Mouse (Mus musculus) gastrocnemius, postnatal 36 days (tissue): ENCODE measurements around the gene Ampd3. TPM values are rescaled to one million over a fixed set of nuclear protein-coding genes. Genes with fewer than 3 reads are reported as not detected.
A peak's percentile ranks its signal among the peaks of the same experiment; 100 is the strongest.

Source experiments
- DNase-seq, 2 experiments: peaks; one replicate each; pipeline ENCODE4 v3.0.0; 2022
- intact Hi-C: fragments of 180-260 bp; cut with DNase I; formaldehyde crosslinking; loops from one replicate; pipeline ENCODE4 v1.15.1; 2025
- total RNA-seq, 2 experiments: library from RNA; stranded (reverse); gene quantifications; 2 replicates each; pipeline ENCODE4 v1.2.3; 2021

Gene Ampd3
- total RNA-seq, 2 experiments from 2014 or later: 6.0 to 9.8 TPM

DNA sequence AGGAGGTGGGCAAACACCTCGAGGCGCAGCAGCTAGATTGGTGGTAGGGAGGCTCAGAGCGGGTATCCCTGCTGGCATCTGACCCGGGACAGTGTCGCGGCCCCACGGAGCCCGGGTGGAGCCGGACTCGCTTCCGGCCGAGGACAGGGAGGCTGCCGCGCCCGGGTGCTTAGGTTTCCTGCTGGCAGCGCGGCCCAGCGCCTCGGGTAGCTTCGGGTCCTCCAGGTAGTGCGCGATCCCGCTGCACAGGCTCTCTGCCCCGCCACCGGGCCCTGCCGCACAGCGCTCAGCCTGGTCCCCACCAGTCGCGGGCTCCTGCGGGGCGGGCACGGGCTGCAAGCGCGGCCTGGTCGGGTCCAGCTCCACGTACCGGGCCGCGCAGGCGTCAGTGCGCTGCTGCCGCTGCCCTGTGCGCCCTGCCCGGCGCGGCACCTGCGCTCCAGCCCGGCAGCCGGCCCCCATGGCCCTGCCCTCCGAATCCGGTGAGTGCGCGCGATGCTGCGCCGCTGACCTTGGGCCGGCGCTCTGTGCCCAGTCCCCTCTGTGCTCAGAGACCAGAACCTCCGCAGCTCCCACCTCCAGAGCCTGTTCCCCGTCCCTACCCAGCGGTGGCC is 552 bp downstream of the Ampd3 start:
- intact Hi-C loops: no loop called here
- peak; percentile 37 to 54 for DNase-seq

DNA sequence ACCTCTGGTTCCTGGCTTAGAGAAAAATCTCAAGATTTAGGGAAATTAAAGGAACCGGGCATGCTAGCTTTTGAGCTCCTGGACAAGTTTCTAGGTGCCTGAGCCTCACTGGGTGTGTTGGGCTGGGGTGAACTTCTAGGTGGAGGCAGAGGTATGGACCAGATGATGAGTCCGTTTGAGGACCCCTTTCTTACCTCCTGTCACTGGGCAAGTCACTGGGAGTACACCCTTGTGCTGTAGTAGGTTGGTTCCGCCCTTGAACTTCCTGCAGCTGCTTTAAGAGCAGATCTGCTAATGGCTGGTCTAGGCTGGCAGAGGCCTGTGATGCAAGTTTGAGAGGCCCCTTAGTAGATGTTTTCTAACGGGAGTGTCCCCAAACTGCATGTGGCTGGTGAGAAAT is 1.1 kb downstream of the Ampd3 start:
- intact Hi-C loops: no loop called here
- DNase-seq: no peak

DNA sequence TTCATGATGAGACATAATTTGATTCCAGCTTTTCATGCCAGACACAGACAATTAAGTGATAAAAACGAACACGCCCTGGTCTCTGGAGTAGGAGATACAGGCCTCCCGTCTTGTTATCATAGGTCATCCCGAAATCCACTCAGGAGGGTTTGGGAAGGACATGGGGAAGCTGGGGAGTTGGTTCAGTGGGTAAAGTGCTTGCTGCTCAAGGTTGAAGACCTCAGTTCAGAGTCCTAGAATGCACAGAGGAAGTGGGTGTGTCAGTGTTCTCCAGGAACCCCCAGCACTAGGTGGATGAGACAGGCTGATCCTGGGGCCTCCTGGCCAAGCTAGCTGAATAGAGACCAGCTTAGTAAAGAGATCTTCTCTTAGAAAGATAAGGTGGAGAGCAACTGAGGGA is 2.9 kb downstream of the Ampd3 start:
- intact Hi-C loops: no loop called here
- no peak for DNase-seq

DNA sequence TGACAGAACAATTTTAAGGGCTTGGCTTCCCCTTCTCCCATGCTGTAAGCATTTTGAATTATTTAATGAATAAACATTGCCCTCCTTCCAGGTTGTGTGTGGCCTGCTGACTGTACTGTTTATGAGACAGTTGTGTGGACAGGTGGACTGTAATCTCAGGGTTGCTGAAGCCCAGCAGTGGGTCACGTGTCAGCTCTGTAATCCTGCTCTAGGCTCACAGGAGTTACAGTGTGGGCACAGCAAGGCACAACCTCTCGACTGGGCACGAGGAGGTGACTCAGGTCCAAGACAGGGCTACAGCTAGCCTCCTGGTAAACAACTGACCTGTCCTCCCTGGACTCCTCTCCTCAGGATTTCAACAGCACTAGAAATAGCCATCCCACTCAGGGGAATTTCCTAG is 4.3 kb downstream of the Ampd3 start:
- intact Hi-C loops: no loop called here
- no peak for DNase-seq

DNA sequence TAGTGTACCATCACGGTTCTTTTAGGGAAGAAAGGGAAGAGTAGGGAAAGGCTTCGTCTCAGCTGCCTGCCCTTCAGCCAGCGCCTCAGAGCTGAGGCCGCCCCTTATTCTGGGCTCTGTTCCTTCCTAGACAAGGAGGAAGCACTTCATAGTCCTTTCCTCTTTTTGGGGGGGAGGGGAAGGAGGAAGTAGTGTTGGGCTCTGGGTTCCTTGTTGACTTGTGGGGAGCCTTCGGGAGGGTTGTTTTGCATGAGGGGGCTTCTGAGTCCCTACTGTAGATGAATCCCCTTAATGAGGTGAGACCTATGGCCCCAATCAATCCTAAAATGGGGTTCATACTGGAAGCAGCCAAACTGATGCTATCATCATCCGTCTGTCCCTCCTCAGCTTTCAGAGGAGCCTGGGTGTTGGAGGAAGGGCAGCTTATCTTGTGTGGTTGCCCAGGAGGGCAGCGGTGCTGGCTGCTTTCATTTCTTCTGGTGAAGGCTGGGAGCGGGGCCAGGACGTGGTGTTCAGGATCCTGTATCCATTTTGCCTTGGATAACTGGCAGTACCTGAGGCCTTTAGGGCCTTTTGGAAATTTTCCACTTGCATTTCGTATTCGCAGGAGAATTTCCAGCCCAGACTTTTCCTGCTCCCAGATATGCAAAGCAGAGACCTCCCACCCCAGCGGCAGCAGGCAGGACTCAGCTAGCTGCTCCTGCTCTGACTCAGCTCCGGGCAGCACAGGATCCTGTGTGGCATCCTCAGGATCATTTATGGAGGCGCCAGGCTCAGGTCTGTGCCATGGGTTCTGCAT is 5.4 kb downstream of the Ampd3 start:
- intact Hi-C loops: no loop called here

DNA sequence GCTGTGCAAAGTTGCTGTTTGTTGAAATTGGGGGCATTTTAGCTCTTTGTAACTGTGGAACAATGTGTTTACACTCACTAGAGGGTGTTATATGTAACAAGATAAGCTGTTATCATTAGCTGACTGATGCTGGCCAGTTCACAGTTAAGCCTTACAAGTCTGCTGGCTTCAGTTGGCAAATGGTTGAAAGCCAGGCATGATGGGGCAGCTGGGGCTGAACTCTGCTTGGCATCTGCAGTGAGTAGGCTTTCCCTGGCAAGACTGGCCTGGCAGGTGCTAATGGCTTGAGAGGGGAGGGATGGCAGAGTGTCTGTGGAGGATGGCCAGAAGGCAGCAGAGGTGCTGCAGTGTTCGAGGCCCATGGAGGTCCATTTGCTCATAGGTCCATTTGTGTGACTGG is 6.1 kb downstream of the Ampd3 start:
- intact Hi-C loops: no loop called here
- peak in 1 of 2 experiments; percentile 62 for DNase-seq

More for the DNA sequence above, 5.4 kb downstream of the Ampd3 start:
- DNase-seq: peak; percentile 57 to 65

DNA sequence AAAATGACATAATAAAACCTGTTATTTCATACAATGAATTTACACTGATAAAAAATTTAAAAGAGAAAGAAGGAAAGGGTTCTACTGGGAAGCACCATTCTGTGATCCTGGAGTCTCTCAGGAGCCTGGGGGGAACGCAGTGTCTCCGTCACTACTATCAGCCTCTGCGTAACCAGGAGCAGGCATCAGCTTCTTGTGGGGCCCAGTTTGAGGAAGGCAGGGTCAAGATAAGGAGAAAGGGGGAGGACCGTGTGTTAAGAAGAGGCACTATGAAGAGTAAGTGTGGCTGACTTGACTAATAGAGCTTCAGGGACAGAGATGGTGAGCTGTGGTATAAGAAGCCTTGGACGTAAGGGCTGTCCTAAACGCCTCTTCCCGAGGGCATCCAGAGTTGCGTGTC is 6.7 kb downstream of the Ampd3 start:
- intact Hi-C loops: no loop called here
- DNase-seq: no peak

DNA sequence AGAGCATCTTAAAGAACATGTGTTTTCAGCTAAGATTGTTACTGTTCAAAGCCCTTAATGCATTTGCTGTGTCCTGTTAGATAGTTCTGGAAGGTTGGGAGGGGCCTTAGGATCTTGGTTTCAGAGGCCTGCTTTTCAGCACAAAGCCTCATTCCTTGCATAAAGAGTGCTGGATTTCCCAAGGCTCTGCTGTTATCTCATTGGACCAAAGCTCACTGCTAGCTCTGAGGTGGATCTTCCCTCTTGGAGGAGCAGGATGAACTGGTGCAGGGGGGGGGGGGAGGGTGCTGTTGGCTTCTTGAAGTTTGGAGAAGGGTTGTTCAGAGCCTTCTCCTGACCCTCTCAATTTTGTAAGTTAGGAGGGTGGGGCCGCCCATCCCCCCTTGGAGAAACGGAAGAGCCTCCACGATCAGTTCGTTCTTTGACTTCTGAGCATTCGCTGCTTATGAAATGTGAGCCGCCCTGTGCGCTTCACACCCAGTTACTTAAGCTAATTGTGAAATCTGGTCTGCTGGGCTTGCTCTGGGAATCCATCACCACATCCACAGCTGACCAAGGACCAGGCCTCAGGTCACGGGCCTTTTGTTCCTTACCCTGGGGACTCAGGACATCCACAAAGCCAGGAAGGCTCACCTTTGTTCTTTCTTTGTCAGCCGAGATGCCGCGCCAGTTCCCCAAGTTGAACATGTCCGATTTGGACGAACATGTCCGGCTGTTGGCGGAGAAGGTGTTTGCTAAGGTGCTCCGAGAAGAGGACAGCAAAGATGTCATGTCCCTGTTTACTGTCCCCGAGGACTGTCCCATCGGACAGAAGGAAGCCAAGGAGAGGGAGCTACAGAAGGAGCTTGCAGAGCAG is 9.4 kb downstream of the Ampd3 start:
- DNase-seq: no peak
- intact Hi-C loops: no loop called here

DNA sequence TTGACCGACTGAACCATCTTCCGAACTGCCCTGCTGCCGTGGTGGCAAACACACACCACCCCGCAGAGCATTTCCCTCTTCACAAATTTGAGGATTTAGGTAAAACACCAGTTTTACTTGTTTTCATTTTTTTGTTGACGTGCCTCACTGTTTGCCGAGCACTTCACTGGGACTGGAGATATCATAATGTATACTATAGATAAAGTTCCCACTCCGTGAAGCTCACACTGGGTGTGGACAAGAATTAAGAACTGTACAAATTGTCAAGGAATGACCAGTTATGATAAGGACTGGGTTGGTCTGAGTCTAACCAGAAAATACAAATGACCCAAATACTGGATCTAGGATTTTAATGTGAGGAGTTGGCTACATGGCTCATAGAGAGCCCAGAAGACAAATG is 10.9 kb downstream of the Ampd3 start:
- intact Hi-C loops: no loop called here

DNA sequence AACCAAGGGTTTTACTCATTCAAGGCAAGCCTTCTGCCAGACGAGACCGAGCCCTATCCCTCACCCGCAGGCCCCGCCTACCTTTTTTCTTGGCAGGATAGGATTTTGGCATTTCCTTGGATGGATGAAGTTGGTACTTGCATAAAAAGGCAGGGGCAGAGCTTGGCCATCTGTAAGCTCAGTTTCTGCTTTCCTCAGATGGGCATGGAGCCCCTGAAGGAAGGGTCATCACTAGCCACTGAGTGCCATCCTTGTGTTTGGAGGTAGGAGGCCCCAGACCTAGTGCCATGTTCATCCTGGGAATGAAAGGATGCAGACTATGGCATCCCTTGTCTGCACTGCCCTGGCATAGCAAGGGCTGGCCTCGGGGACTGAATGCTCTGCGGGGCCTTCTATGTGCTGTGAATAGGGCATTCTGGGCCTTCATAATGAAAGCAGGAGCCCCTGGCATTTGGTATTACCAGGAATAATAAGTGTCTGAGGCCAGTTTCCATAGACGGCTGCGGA is 11.7 kb downstream of the Ampd3 start:
- no peak for DNase-seq
- intact Hi-C loops: no loop called here

More for the DNA sequence above, 10.9 kb downstream of the Ampd3 start:
- no peak for DNase-seq

DNA sequence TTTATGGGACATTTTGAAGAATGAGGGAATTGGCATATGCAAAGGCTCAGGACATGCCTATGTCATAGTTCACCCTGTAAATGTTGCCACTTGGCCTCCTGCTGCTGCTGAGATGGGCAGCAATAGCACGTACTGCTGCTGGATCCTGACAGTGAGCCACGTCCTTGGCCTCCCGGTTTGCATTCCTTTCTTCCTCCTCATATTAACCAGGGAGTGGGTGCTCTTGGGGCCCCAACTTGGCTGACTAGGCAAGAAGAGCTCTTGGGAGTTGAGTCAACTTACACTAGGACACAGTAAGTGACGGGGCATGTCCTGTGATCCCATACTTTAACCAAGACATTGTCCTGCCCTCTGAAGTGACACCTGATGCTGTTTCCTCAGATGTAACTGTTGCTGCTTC is 12.5 kb downstream of the Ampd3 start:
- intact Hi-C loops: no loop called here
- no peak for DNase-seq

DNA sequence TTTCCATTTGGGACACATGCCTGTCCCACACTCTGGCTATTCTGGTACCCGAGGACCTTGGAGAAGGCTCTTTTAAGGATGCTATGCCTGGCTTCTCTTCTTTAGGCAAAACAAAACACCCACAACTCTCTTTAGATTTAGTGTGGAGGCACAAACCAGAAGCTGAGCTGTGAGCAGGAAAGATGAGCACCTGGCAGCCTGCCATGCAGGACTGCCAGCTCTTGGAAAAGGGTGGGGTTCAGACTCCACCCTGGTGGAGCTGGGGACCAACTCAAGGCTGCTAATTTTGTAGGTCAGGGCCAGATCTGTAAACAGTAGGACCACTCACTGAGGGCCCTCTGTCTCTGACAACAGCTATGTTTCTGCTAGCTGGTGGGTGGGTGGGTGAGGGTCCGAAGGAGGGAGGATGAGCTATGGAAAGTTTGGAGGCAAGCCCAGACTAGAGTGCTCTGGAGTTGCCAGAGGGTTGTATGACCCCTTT is 13.3 kb downstream of the Ampd3 start:
- DNase-seq: no peak
- intact Hi-C loops: no loop called here

DNA sequence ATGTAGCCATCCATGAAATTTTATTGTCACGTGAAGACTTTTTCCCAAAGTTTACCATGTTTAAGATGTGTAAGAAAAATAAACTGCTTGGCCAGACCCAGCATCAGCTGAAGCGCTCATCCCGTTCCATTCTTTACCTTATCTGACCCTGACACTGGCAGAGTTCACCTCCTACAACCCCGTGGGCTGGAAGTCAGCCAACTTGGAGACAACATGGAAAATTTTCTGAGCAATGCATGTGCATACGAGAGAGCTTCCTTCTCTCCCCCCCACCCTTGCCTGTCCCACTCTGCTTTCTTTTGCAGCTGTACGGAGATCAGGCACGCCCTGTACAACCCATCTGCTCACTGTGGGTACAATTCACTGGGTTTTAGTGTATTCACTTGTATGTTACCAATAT is 14.1 kb downstream of the Ampd3 start:
- DNase-seq: no peak
- intact Hi-C loops: no loop called here

DNA sequence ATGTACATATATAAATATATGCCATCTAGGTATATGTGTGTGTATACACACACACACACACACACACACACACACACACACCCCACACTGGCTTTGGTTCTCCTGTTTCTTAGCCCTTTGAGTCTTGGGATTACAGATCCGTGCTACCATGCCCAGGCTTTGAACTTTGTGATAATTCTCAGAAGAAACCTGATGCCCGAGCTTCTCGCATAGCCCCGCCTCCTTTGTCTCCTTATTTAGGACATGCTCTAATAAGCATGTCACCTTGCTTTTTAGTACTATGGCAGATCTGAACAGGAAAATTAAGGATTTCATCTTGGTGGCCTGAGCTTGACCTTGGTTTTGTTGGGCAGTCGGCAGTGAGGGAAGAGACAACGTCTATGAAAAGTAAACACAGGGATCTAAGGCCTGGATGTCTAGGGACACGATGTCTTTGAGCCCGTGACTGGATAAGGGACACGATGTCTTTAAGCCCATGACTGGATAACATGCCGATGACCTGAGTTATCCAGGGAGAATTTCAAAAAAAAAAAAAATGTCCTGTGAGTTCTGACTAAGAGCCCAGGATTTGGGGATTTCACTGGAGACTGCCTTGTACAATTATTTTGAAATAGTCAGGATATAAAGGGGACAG is 15.0 kb downstream of the Ampd3 start:
- DNase-seq: no peak
- intact Hi-C loops: no loop called here

DNA sequence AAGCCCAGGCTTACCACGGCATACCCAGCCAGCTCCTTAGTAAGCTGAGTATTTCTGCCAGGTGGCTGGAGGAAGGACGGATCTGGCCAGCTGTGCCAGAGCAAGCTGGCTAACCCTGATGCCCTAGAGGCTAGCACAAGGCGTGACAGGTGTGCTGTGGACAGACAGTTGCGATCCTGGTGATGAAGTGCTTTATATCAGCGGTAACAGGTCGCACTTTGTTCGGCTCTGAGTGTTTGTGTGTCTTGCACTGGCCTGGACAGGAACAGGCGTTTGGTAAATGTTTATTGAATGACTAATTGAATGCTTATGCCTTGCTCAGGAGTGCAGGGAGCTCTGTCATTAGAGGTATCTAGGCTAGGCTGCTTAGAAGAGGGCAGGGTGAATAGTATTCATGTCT is 17.0 kb downstream of the Ampd3 start:
- intact Hi-C loops: no loop called here
- DNase-seq: no peak

DNA sequence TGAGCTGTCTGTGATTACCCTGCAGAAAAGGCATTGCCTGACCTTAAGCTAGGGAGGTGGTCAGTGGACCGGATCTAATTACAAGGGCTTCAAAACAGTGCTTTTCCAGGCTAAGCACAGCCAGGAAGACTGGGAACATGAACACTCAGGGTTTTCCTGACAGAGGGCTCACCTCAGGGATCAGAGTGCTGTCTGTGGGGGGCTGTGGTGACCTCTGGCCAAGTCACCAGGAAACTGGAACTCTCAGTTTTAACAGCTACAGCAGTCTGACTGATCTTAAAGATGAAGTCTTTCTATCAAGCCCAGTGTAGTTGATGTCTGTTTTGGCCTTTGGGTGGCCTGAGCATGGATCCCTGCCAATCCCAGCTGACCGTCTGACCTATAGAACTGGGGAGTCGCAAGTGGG is 17.7 kb downstream of the Ampd3 start:
- no peak for DNase-seq
- intact Hi-C loops: no loop called here

DNA sequence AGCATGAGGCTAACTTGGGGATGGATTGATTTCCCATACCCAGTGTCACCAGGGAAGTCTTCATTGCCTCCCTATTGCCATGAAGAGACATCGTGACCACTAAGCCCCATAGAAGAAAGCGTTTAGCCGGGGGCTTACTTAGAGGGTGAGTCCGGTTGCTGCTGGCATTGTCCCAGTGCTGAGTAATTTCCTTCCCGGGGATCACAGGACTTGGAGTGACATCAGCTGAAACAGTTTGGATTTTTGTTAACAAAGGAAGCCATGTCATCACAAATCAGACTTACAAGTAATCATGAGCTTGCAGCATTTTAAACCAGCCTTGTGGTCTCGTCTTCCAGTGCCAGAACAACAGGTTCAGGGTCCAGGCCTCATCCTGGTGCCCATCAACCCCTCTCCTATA is 19.3 kb downstream of the Ampd3 start:
- intact Hi-C loops: no loop called here
- DNase-seq: no peak

DNA sequence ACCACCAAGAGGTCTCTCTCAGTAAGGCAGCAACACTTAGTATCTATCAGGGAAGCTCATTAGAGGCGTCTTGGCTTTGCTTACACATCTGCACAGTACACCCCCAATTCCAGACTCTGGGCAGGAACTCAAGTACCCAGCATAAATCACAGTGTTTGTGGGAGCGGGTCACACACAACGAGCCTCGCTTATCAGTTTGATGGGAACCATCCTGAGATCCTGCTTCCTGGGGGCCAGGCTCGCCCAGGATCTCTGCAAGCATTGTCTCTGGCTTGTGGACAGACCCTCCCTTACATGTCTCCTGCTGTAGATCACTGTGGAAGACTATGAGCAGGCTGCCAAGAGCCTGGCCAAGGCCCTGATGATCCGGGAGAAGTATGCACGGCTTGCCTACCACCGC is 22.9 kb downstream of the Ampd3 start:
- DNase-seq: no peak
- intact Hi-C loops: no loop called here

DNA sequence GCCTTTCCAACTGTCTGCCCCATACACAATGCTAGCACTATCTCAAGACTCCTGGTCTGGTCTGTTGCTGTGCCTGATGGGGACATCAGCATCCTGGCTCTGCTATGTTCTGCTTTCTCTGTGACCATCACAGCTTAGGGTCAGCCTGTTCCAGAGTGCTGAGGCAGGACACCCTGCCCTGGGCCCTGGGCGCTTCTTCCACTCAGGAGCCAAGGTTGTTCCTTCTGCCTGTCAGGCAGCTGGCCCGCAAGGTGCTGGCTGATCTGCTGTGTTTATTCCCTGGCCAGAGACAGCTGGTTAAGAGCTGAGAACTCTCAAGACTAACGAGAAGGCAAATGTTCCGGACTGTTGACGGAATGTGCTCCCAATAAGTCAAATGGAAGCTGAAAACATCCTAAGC is 24.2 kb downstream of the Ampd3 start:
- intact Hi-C loops: no loop called here
- no peak for DNase-seq

DNA sequence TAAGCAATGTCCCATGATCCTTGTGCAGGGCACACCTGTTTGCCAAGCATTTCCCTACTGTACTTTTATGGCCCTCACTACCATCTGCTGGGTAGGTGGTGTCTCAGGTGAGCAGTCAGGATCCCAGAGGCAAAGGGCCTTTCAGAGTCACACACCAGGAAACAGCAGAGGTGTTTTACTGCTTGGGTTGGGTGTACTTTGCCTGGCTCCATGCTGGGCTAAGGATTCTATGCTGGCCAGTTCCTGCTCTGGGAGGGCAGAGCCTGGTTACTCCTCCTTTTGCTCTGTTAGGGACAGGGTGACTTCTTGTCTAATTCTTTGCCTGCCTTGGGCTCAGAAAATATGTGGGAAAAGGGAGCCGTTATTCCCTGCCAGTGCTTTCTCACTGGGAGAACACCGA is 24.8 kb downstream of the Ampd3 start:
- DNase-seq: no peak
- intact Hi-C loops: no loop called here

DNA sequence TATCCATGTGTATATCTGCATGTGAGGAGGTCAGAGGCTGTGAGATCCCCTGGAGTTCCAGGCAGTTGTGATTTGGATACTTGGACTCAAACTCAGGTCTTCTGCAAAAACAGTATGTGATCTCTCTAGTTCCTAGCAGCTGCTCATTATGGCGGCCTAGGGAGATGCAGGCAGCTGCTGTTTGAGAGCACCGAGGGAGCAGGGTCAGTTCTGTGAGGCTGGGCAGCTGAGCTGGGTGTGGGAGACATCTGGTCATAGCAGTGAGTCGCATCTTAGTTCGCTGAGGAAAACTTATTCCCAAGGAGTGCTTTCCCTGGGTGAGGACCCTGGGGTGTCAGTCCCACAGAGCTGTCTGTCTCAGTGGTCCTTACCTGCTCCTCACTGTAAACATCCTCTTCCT is 26.7 kb downstream of the Ampd3 start:
- intact Hi-C loops: no loop called here
- no peak for DNase-seq
